Mouse (Mus musculus) cerebellum, adult 2 months (tissue): ENCODE data around the gene Dennd2a.

Experiments used
- CTCF ChIP-seq: fragments of 200-500 bp; IDR thresholded peaks from 2 replicates; pipeline ENCODE4 v1.5.1; 2011; ENCODE audit warnings: low read depth, mild to moderate bottlenecking, control low read depth, low read length, moderate library complexity, borderline replicate concordance; ENCODE audit not compliant: insufficient read depth
- POLR2A ChIP-seq: fragments of 200-500 bp; IDR thresholded peaks from 2 replicates; pipeline ENCODE4 v1.6.1; 2011; ENCODE audit warnings: low read length, control low read depth, borderline replicate concordance; ENCODE audit not compliant: insufficient read depth

- TF ChIP-seq POLR2A = no peak
- TF ChIP-seq CTCF = no peak
Observed at GRCm38 (mm10) chr6:39523161-39523560, 34.5 kb downstream of the Dennd2a start.
